ENCODE assay signal across 8 mouse cellular contexts in genomic region chr8:119466105-119466504, GRCm38 (mm10). TPM values are rescaled to one million over a fixed set of nuclear protein-coding genes. Genes with fewer than 3 reads are reported as not detected.
DNase-seq lines count a peak whose midpoint lies in the region; ATAC-seq and TF ChIP-seq lines count a peak whose summit lies in the region.

No protein-coding gene starts in this region.

- WGBS in forebrain, embryonic 14.5 days: 2% methylated on average over 18 of the region's 18 CpGs
- 2% methylated on average over 18 of the region's 18 CpGs for WGBS in midbrain, embryonic 16.5 days

- H3K27ac ChIP-seq in forebrain, embryonic 14.5 days (ENCODE audit: low read depth, low read length): no peak overlapping the region
- peak overlapping the region; percentile 67 for H3K27ac ChIP-seq in midbrain, embryonic 16.5 days (ENCODE audit: low read length)

- H3K27me3 ChIP-seq in E14TG2a.4 (ENCODE audit: insufficient read depth, low read length): peaks cover 43% of the 10 kb centered on the region
- 0 out of 2 replicates have a peak, but pooled peaks cover 3% of the 10 kb centered on the region for H3K27me3 ChIP-seq in forebrain, embryonic 14.5 days (replicated peaks; ENCODE audit: control insufficient read depth, insufficient read depth, low read length)
- H3K27me3 ChIP-seq in midbrain, embryonic 16.5 days (ENCODE audit: control insufficient read depth, insufficient read depth, low read depth, low read length): peaks cover 3% of the 10 kb centered on the region

- DNase-seq in adrenal gland, postnatal 14 days: peak; percentile 60
- DNase-seq in adrenal gland, postnatal 4 days (ENCODE audit: low spot score in 2 of 2): no peak
- DNase-seq in forebrain, embryonic 14.5 days (ENCODE audit: low spot score): peak; percentile 59
- peak; percentile 49 to 64 for DNase-seq in layer of hippocampus, postnatal 10 days (ENCODE audit: low spot score in 2 of 2)
- peak; percentile 38 for DNase-seq in thymus, postnatal 25 days

- peaks cover 58% of the 10 kb centered on the region for H3K4me1 ChIP-seq in E14TG2a.4 (replicated peaks; ENCODE audit: low read depth, low read length)
- H3K4me1 ChIP-seq in forebrain, embryonic 14.5 days (ENCODE audit: control insufficient read depth, insufficient read depth, low read length): peaks cover 29% of the 10 kb centered on the region
- H3K4me1 ChIP-seq in midbrain, embryonic 16.5 days (ENCODE audit: control insufficient read depth, insufficient read depth, low read length): peaks cover 24% of the 10 kb centered on the region

- TF ChIP-seq CTCF in E14TG2a.4 (conservative IDR thresholded peaks at IDR 0.05; ENCODE audit: low read length): no peak

- peak; percentile 17; the same call in 1 of the 2 replicates for ATAC-seq in forebrain, embryonic 14.5 days
- ATAC-seq in midbrain, embryonic 16.5 days: peak; percentile 80
- ATAC-seq in cerebellum, adult (ENCODE audit: insufficient number of reproducible peaks, low FRiP score, low TSS enrichment): no peak

- no peaks in the 10 kb centered on the region for H3K36me3 ChIP-seq in E14TG2a.4 (ENCODE audit: insufficient read depth, low read length)
- H3K36me3 ChIP-seq in forebrain, embryonic 14.5 days (ENCODE audit: control insufficient read depth, insufficient read depth, low read length): no peaks in the 10 kb centered on the region
- H3K36me3 ChIP-seq in midbrain, embryonic 16.5 days (ENCODE audit: control insufficient read depth, insufficient read depth, low read length): no peaks in the 10 kb centered on the region

- H3K9ac ChIP-seq in forebrain, embryonic 14.5 days (ENCODE audit: low read length): no peak overlapping the region
- H3K9ac ChIP-seq in midbrain, embryonic 16.5 days (ENCODE audit: low read depth, low read length): no peak overlapping the region

- peak overlapping the region; percentile 26 for H3K4me2 ChIP-seq in forebrain, embryonic 14.5 days (ENCODE audit: low read length)
- H3K4me2 ChIP-seq in midbrain, embryonic 16.5 days (ENCODE audit: low read length): peak overlapping the region; percentile 50

- H3K4me3 ChIP-seq in E14TG2a.4 (replicated peaks; ENCODE audit: low read length): peak overlapping the region; percentile 61
- no peak overlapping the region for H3K4me3 ChIP-seq in forebrain, embryonic 14.5 days (ENCODE audit: low read depth, low read length)
- H3K4me3 ChIP-seq in midbrain, embryonic 16.5 days (ENCODE audit: low read depth, low read length): no peak overlapping the region

- no peaks in the 10 kb centered on the region for H3K9me3 ChIP-seq in E14TG2a.4 (ENCODE audit: low read length)
- H3K9me3 ChIP-seq in forebrain, embryonic 14.5 days (replicated peaks; ENCODE audit: control insufficient read depth, low read length): no peaks in the 10 kb centered on the region
- H3K9me3 ChIP-seq in midbrain, embryonic 16.5 days (replicated peaks; ENCODE audit: control insufficient read depth, low read length, poor library complexity, severe bottlenecking): no peaks in the 10 kb centered on the region

RNA-seq across cellular contexts. Expression of gene Necab2, which starts 19.6 kb away (rescaled TPM):
- 10.4 and 10.6 TPM in 2 replicates for total RNA-seq in adrenal gland, postnatal 14 days (2021)
- 10 to 100 TPM; 19.4 to 20.8 TPM for total RNA-seq in adrenal gland, postnatal 4 days (2021)
- 16.9 and 19.5 TPM in 2 replicates for polyA plus RNA-seq in forebrain, embryonic 14.5 days (2014; fragmentation: Nextera tagmentation; extraction: Ambion mirVana)
- total RNA-seq in layer of hippocampus, postnatal 10 days (2021): 100 to 1,000 TPM; 112 to 114 TPM
- polyA plus RNA-seq in midbrain, embryonic 16.5 days (2015; fragmentation: Nextera tagmentation; extraction: Ambion mirVana): 65.7 and 85.9 TPM in 2 replicates

RNA-seq across cellular contexts. Expression of gene Osgin1, which starts 32.2 kb away (rescaled TPM):
- 52.9 and 69.1 TPM in 2 replicates for total RNA-seq in adrenal gland, postnatal 14 days (2021)
- total RNA-seq in adrenal gland, postnatal 4 days (2021): 10 to 100 TPM; 46.6 to 90.7 TPM
- polyA plus RNA-seq in forebrain, embryonic 14.5 days (2014; fragmentation: Nextera tagmentation; extraction: Ambion mirVana): 0.15 and 0.28 TPM in 2 replicates
- total RNA-seq in layer of hippocampus, postnatal 10 days (2021): under 1 TPM; 0.25 to 0.33 TPM
- 0.45 TPM in 2 replicates for polyA plus RNA-seq in midbrain, embryonic 16.5 days (2015; fragmentation: Nextera tagmentation; extraction: Ambion mirVana)

RNA-seq across cellular contexts. Expression of gene Slc38a8, which starts 35.4 kb away (rescaled TPM):
- 0.34 TPM in 1 of 2 replicates, not detected in the other for total RNA-seq in adrenal gland, postnatal 14 days (2021)
- under 1 TPM in 1 of 2 experiments, not detected in 1; 0.39 TPM for total RNA-seq in adrenal gland, postnatal 4 days (2021)
- polyA plus RNA-seq in forebrain, embryonic 14.5 days (2014; fragmentation: Nextera tagmentation; extraction: Ambion mirVana): not detected in 2 replicates
- under 1 TPM; 0.21 to 0.22 TPM for total RNA-seq in layer of hippocampus, postnatal 10 days (2021)
- 0.12 TPM in 1 of 2 replicates, not detected in the other for polyA plus RNA-seq in midbrain, embryonic 16.5 days (2015; fragmentation: Nextera tagmentation; extraction: Ambion mirVana)

Comparison
In these comparisons a context has a peak if more than half of its experiments do, and no peak if none do; other contexts are left out.
1. DNase-seq: peak in adrenal gland, postnatal 14 days (single experiment), forebrain, embryonic 14.5 days (single experiment), layer of hippocampus, postnatal 10 days (2 of 2) and thymus, postnatal 25 days (single experiment); none in adrenal gland, postnatal 4 days (0 of 2).
2. RNA of gene Osgin1, which starts 32.2 kb away (total RNA-seq): 46.6 to 90.7 TPM in adrenal gland, postnatal 4 days and 52.9 to 69.1 TPM in adrenal gland, postnatal 14 days; 0.25 to 0.33 TPM in layer of hippocampus, postnatal 10 days; every median in the first group is over 10 times any median in the second.